Mouse (Mus musculus) neural tube, embryonic 14.5 days (tissue): Measurements from ENCODE around the gene Kcnma1. TPM values are rescaled to one million over a fixed set of nuclear protein-coding genes. Genes with fewer than 3 reads are reported as not detected.

Source experiments
- ATAC-seq: fragments of 200-750 bp; cut with Nextera tagmentation; 2 replicates; pipeline ENCODE4 v1.8.0; 2017; ENCODE audit warnings: low read depth, mild to moderate bottlenecking, moderate TSS enrichment, moderate library complexity
- H3K27ac ChIP-seq: fragments of 300-500 bp; sonication (generic); 2 replicates; pipeline ENCODE4 v1.5.1; 2014; ENCODE audit warnings: low read depth, mild to moderate bottlenecking, control low read depth, low read length, moderate library complexity, mixed read lengths
- H3K27me3 ChIP-seq: fragments of 300-500 bp; sonication (generic); 2 replicates; pipeline ENCODE4 v1.6.1; 2014; ENCODE audit warnings: low read length; ENCODE audit not compliant: control insufficient read depth, insufficient read depth
- H3K36me3 ChIP-seq: fragments of 300-500 bp; sonication (generic); 2 replicates; pipeline ENCODE4 v1.6.1; 2014; ENCODE audit warnings: low read length, mixed read lengths; ENCODE audit not compliant: control insufficient read depth, insufficient read depth
- H3K4me1 ChIP-seq: fragments of 300-500 bp; sonication (generic); 2 replicates; pipeline ENCODE4 v1.6.1; 2014; ENCODE audit warnings: low read length; ENCODE audit not compliant: control insufficient read depth, insufficient read depth
- H3K4me2 ChIP-seq: fragments of 300-500 bp; sonication (generic); 2 replicates; pipeline ENCODE4 v1.6.1; 2014; ENCODE audit warnings: mild to moderate bottlenecking, low read depth, low read length, control low read depth
- H3K4me3 ChIP-seq: fragments of 300-500 bp; sonication (generic); 2 replicates; pipeline ENCODE4 v1.5.1; 2014; ENCODE audit warnings: low read depth, low read length, control low read depth, mixed read lengths
- H3K9ac ChIP-seq: fragments of 300-500 bp; sonication (generic); replicated peaks from 2 replicates; pipeline ENCODE4 v1.6.1; 2014; ENCODE audit warnings: low read depth, mild to moderate bottlenecking, control low read depth, low read length, mixed read lengths
- H3K9me3 ChIP-seq: fragments of 300-500 bp; sonication (generic); 2 replicates; pipeline ENCODE4 v1.6.1; 2016; ENCODE audit warnings: low read length; ENCODE audit not compliant: control insufficient read depth
- WGBS: fragments of 180-500 bp; shearing (Covaris S2); extraction: QIAGEN DNeasy Blood & Tissue Kit; methylation state at CpG from one replicate; pipeline ENCODE4 v1.1.7; 2014; 5-methylcytosine and 5-hydroxymethylcytosine counted together
- polyA plus RNA-seq: library from polyadenylated mRNA; unstranded; fragments of >200 nt; fragmentation: Nextera tagmentation; extraction: Ambion mirVana; gene quantifications from 2 replicates; pipeline ENCODE4 v1.2.1, GENCODE M21; 2014

Gene Kcnma1
- polyA plus RNA-seq, 1 experiment from 2014 or later: 28.9 TPM

DNA sequence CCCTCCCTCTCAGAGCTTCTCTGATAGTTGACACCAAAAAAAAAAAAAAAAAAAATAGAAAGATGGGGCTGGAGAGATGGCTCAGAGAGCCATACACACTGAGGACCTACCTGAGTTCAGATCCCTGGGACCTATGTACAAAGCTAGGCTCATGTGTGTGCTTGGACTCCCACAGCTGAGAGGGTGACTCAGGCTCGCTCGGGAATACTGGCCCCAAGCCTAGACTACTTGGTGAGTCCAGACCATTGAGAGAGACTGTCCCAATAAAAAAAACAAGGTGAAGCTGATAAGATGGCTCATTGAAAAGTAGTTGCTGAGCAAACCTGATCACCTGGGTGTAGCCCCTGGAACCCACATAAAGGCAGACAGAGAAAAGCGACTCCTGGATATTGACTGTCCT lies 18.5 kb downstream of the Kcnma1 start:
- H3K4me2 ChIP-seq: no peak overlapping the region
- H3K4me3 ChIP-seq: no peak overlapping the region
- 85% methylated on average over 3 of the region's 3 CpGs for WGBS
- no peaks in the 10 kb centered on the region for H3K36me3 ChIP-seq
- no peak for ATAC-seq
- no peak overlapping the region for H3K9ac ChIP-seq
- H3K27me3 ChIP-seq: no peaks in the 10 kb centered on the region
- no peak overlapping the region for H3K27ac ChIP-seq
- no peaks in the 10 kb centered on the region for H3K9me3 ChIP-seq
- no peaks in the 10 kb centered on the region for H3K4me1 ChIP-seq

DNA sequence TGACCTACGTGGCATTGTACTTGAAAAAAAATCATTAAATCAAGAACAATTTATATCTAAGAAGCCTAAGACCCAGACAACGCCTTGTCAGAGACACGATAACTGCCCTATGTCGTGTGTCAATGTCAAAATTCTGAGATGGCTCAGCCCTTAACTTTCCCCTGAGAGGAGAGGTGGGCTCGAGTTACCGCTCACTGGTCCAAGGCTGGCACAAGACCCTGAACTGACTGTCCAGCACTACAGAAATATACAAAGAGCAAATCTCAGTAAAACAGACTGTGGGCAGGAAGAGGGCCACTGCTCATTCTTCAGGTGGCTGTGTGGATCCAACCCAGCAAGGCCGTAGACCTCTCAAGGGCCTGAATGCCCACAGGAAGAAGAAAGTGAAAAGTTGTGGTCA lies 23.4 kb downstream of the Kcnma1 start:
- Histone ChIP-seq H3K4me3 (no peak overlapping the region), H3K36me3 (no peaks in the 10 kb centered on the region), H3K9ac (no peak overlapping the region), H3K4me2 (no peak overlapping the region), H3K27ac (no peak overlapping the region), H3K4me1 (no peaks in the 10 kb centered on the region), H3K27me3 (no peaks in the 10 kb centered on the region), H3K9me3 (no peaks in the 10 kb centered on the region)
- ATAC-seq: no peak
- 89% methylated on average over 7 of the region's 7 CpGs for WGBS

DNA sequence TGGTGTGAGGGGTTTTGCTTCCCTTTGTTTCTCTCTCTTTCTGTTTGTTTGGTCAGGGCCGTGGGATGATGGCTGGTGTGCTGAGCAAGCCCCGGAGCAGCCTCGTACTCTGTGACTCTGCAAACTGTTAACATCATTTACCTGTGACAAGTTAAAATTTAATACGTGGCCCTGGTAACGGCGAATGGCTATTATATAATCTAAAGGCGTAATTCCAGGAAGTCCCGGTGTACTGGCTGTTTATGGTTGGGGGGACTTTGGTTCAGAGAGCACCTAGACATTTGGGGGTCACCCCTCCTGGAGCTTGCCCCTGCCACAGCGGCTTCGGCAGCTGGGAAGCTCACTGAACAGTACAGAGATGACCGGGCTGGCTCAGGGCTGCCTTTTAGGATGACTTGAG lies 24.6 kb downstream of the Kcnma1 start:
- Histone ChIP-seq H3K4me2 (no peak overlapping the region), H3K4me1 (no peaks in the 10 kb centered on the region), H3K27ac (no peak overlapping the region), H3K9ac (no peak overlapping the region), H3K36me3 (no peaks in the 10 kb centered on the region), H3K27me3 (no peaks in the 10 kb centered on the region), H3K4me3 (no peak overlapping the region), H3K9me3 (no peaks in the 10 kb centered on the region)
- 74% methylated on average over 11 of the region's 11 CpGs for WGBS
- ATAC-seq: no peak

DNA sequence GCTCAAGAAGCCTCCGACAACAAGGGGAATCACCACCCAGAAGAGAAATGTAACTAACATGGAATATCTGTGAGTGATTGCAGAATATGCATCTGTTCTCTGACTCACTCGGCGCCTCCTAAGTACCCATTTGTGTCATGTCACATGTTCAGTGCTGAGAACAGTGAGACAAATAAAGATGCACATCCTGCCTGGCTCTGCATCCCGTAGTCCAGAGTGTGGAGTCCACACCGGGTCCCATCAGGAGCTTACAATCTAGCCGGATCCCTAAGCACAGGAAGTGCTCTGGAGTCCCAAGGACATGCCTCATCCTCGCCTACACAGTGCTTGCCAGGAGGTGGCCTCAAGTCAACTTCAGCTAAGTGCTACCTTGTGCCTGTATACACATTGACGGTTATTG lies 32.1 kb downstream of the Kcnma1 start:
- no peak for ATAC-seq
- Histone ChIP-seq H3K9me3 (no peaks in the 10 kb centered on the region), H3K4me2 (no peak overlapping the region), H3K27ac (no peak overlapping the region), H3K4me1 (no peaks in the 10 kb centered on the region), H3K9ac (no peak overlapping the region), H3K36me3 (no peaks in the 10 kb centered on the region), H3K4me3 (no peak overlapping the region), H3K27me3 (no peaks in the 10 kb centered on the region)
- WGBS: 88% methylated on average over 8 of the region's 8 CpGs

DNA sequence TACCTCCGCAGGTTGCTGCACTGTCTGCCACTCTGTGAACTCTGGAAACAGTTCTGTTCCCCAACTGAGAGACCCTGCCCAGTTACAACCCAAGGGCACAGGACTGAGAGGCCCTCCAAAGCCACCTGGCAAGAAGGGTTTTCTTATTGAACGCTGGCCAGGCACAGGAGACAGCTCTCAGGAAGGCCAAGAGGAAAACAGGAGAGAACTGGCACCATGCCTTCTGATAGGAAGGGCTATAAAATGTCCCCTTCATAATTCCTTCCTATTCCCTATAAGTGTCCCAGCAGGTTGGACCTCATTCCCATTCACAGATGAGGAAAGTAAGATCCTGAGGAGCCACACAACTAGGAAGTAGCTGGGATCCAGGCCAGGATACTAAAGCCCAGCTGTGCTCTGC lies 39.6 kb downstream of the Kcnma1 start:
- no peak overlapping the region for H3K4me3 ChIP-seq
- H3K27me3 ChIP-seq: no peaks in the 10 kb centered on the region
- no peak for ATAC-seq
- H3K27ac ChIP-seq: no peak overlapping the region
- H3K4me1 ChIP-seq: no peaks in the 10 kb centered on the region
- no peaks in the 10 kb centered on the region for H3K9me3 ChIP-seq
- no peak overlapping the region for H3K4me2 ChIP-seq
- no peak overlapping the region for H3K9ac ChIP-seq
- WGBS: 79% methylated on average over 2 of the region's 2 CpGs
- H3K36me3 ChIP-seq: no peaks in the 10 kb centered on the region

DNA sequence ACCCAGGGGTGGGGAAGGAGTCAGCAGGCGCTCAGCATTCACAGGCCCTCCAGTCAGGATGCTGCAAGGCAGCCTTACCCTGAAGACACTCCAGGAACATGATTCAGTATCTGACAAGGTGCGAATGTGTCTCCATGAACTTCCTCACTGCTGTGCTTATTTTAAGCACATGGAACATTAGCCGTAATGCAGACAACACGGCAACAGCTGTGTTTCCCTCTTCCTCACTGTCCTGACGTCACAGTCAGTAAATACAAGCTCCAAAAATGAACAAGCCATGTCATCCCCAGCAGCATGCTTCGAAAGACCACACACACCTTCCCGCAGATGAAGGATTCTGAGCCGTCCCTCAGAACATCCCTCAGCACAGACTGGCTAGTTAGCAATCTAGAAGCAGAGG lies 47.8 kb downstream of the Kcnma1 start:
- WGBS: 82% methylated on average over 8 of the region's 8 CpGs
- Histone ChIP-seq H3K4me2 (no peak overlapping the region), H3K36me3 (no peaks in the 10 kb centered on the region), H3K27ac (no peak overlapping the region), H3K4me1 (no peaks in the 10 kb centered on the region), H3K4me3 (no peak overlapping the region), H3K9me3 (no peaks in the 10 kb centered on the region), H3K9ac (no peak overlapping the region), H3K27me3 (no peaks in the 10 kb centered on the region)
- ATAC-seq: no peak

DNA sequence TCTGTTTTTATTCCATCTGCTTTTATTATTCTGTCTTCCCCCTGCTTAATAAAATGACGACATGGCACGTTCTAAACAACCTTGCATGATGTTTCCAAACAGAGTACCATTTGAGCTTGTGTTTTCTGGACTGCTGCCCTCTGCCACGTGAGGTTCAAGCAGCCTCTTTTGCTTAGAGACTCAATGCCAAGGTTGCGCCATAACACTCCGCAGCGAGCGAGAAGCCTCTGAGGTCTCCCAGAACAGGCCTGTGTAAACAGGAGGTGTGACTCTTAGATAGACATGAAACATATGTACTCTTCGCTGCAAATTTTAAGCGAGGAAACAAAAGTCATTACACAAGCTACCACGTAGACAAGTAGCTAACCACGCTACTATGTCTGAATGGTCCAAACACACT lies 55.2 kb downstream of the Kcnma1 start:
- Histone ChIP-seq H3K9me3 (no peaks in the 10 kb centered on the region), H3K36me3 (no peaks in the 10 kb centered on the region), H3K9ac (no peak overlapping the region), H3K4me1 (no peaks in the 10 kb centered on the region), H3K4me3 (no peak overlapping the region), H3K4me2 (no peak overlapping the region), H3K27ac (no peak overlapping the region), H3K27me3 (no peaks in the 10 kb centered on the region)
- no peak for ATAC-seq
- WGBS: 91% methylated on average over 11 of the region's 11 CpGs

DNA sequence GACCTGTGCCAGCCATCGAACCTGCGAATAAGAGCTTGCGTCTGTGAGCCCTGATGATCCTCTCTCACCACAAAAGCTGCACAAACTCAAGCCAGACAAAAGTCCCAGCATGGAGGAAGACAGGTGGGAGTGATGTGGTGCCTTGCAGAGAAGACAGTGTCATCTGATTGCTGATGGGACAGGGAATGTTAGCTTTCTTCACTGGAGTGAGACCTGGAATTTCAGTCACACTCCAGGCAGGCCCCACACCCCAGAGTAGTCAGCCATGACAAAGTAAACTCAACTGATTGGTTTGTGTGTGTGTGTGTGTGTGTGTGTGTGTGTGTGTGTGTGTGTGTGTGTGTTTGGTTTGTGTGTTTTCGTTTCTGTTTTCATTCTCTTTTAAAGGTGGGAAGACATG lies 57.0 kb downstream of the Kcnma1 start:
- Histone ChIP-seq H3K27ac (no peak overlapping the region), H3K27me3 (no peaks in the 10 kb centered on the region), H3K4me1 (no peaks in the 10 kb centered on the region), H3K36me3 (no peaks in the 10 kb centered on the region), H3K4me3 (no peak overlapping the region), H3K9ac (no peak overlapping the region), H3K9me3 (no peaks in the 10 kb centered on the region), H3K4me2 (no peak overlapping the region)
- ATAC-seq: no peak
- WGBS: 94% methylated on average over 4 of the region's 4 CpGs

DNA sequence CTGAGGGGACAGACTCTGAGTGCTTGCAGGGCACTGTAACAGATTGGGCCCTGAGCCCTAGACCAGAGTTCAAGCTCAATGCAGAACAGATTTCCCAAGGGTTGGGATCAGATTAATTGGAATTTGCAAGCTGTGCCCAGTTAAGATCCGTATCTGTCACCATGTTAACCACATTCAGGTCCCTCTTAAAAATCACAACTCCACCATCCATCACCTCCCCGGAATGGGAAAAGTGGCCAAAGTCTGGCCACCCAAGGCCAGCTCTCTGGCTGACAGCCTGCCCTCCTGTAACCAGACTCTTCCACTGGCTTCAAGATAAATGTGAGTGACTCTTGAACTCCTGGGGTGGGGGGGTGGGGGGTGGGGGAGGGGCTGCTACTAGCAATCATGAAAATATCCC lies 70.4 kb downstream of the Kcnma1 start:
- no peaks in the 10 kb centered on the region for H3K4me1 ChIP-seq
- no peaks in the 10 kb centered on the region for H3K9me3 ChIP-seq
- no peaks in the 10 kb centered on the region for H3K27me3 ChIP-seq
- no peak for ATAC-seq
- H3K4me2 ChIP-seq: no peak overlapping the region
- WGBS: 61% methylated on average over 2 of the region's 2 CpGs
- no peak overlapping the region for H3K9ac ChIP-seq
- no peaks in the 10 kb centered on the region for H3K36me3 ChIP-seq
- H3K4me3 ChIP-seq: no peak overlapping the region
- H3K27ac ChIP-seq: no peak overlapping the region

DNA sequence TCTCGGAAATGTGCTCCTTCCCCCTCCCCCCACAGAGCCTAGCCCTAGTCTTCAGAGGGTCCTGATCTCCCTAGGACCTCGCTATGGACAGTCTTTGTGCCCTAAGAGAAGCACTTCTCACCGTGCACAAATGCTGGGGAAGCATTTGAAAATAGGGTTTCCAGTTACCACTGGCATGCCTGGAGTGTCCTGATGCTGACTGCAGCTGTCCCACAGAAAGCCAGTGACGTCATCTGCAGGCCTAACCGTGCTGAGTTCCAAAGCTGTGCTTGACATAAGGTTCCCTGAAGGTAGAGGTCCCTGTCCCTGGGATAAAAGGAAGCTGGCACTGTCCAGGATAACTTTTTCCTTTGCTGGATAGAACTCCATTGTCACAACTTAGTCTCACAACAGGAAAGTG lies 71.1 kb downstream of the Kcnma1 start:
- no peak overlapping the region for H3K9ac ChIP-seq
- no peak overlapping the region for H3K4me3 ChIP-seq
- H3K4me1 ChIP-seq: no peaks in the 10 kb centered on the region
- no peak overlapping the region for H3K27ac ChIP-seq
- no peaks in the 10 kb centered on the region for H3K27me3 ChIP-seq
- H3K9me3 ChIP-seq: no peaks in the 10 kb centered on the region
- no peak overlapping the region for H3K4me2 ChIP-seq
- no peak for ATAC-seq
- WGBS: 68% methylated on average over 5 of the region's 5 CpGs
- no peaks in the 10 kb centered on the region for H3K36me3 ChIP-seq
